Mouse (Mus musculus): Measurements from ENCODE around the gene Mmd.
"Not testable (repeated sequence)": the region's sequence is repeated elsewhere in the genome, so short reads cannot be mapped to it uniquely, and the experiment has no call there.

The Mmd gene

GRCm38 (mm10) chr11:90249701-90250141, 465 bp downstream of the Mmd start:
- DNase-seq (ENCODE audit: low spot score): no peak

- DNase-seq (ENCODE audit: low spot score): no peak
These were observed 933 bp downstream of the Mmd start for GRCm38 (mm10) chr11:90250189-90250588.

- DNase-seq (ENCODE audit: low spot score): no peak
These were observed 1.5 kb downstream of the Mmd start for GRCm38 (mm10) chr11:90250730-90251129.

- no peak for DNase-seq (ENCODE audit: low spot score)
These were observed 2.7 kb downstream of the Mmd start for GRCm38 (mm10) chr11:90251923-90252322.

GRCm38 (mm10) chr11:90252366-90252765, 3.1 kb downstream of the Mmd start:
- peak; percentile 44 for DNase-seq (ENCODE audit: low spot score)

- no peak for DNase-seq (ENCODE audit: low spot score)
These were observed 5.3 kb downstream of the Mmd start for GRCm38 (mm10) chr11:90254536-90254935.

GRCm38 (mm10) chr11:90255687-90256086, 6.4 kb downstream of the Mmd start:
- DNase-seq (ENCODE audit: low spot score): no peak

GRCm38 (mm10) chr11:90256833-90257525, 7.7 kb downstream of the Mmd start:
- no peak for DNase-seq (ENCODE audit: low spot score)

GRCm38 (mm10) chr11:90258321-90258927, 9.2 kb downstream of the Mmd start:
- DNase-seq (ENCODE audit: low spot score): no peak

GRCm38 (mm10) chr11:90259071-90259470, 9.8 kb downstream of the Mmd start:
- no peak for DNase-seq (ENCODE audit: low spot score)

GRCm38 (mm10) chr11:90259826-90260225, 10.6 kb downstream of the Mmd start:
- DNase-seq (ENCODE audit: low spot score): no peak

- DNase-seq (ENCODE audit: low spot score): no peak
These were observed 14.9 kb downstream of the Mmd start for GRCm38 (mm10) chr11:90264180-90264579.

- no peak for DNase-seq (ENCODE audit: low spot score)
These were observed 16.3 kb downstream of the Mmd start for GRCm38 (mm10) chr11:90265581-90265980.

GRCm38 (mm10) chr11:90268934-90269333, 19.7 kb downstream of the Mmd start:
- DNase-seq (ENCODE audit: low spot score): no peak

GRCm38 (mm10) chr11:90269398-90270123, 20.3 kb downstream of the Mmd start:
- no peak for DNase-seq (ENCODE audit: low spot score)

- no peak for DNase-seq (ENCODE audit: low spot score)
These were observed 21.0 kb downstream of the Mmd start for GRCm38 (mm10) chr11:90270132-90270877.

GRCm38 (mm10) chr11:90274187-90274586, 24.9 kb downstream of the Mmd start:
- DNase-seq (ENCODE audit: low spot score): no peak

- DNase-seq (ENCODE audit: low spot score): no peak
These were observed 26.4 kb downstream of the Mmd start for GRCm38 (mm10) chr11:90275663-90276062.

GRCm38 (mm10) chr11:90276150-90276549, 26.9 kb downstream of the Mmd start:
- no peak for DNase-seq (ENCODE audit: low spot score)

- DNase-seq (ENCODE audit: low spot score): no peak
These were observed 27.3 kb downstream of the Mmd start for GRCm38 (mm10) chr11:90276561-90276960.

- DNase-seq (ENCODE audit: low spot score): no peak
These were observed 30.8 kb downstream of the Mmd start for GRCm38 (mm10) chr11:90280069-90280468.

- DNase-seq (ENCODE audit: low spot score): not testable (repeated sequence)
These were observed 32.7 kb downstream of the Mmd start for GRCm38 (mm10) chr11:90281943-90282342.
